Mouse (Mus musculus) inflammation-experienced regulatory T-cells, adult 6 months (primary cell): Measurements from ENCODE around the gene Pkd1l1. TPM values are rescaled to one million over a fixed set of nuclear protein-coding genes. Genes with fewer than 3 reads are reported as not detected.

Experiments
- ATAC-seq: one replicate; pipeline ENCODE4 v1.8.0; 2017
- polyA plus RNA-seq, 3 experiments: library from polyadenylated mRNA; unstranded; fragments of 100-300 nt; shearing (Covaris generic); gene quantifications; one replicate each; pipeline ENCODE4 v1.2.1; 2017

Gene Pkd1l1
- polyA plus RNA-seq, 3 experiments from 2014 or later: 0.08 TPM; not detected in 2

DNA sequence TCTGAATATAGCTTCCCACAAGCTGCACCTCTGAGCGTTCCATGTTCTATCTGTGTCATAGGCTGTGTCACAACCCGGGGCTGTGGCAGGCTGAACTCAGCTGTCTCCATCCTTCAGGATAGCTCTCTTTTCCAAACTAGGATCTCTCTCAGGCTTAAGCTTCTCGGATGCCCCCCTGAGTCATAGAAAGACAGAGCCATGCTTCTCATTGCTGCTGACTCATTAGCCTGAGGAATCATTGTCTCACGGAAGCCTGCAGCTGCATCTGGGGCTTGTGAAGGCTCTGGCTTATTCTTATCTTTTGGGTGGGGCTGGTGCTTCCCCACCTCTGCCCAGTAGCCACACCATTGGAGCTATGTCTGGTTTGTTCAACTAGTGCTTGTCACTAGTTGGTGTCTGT lies 151.7 kb downstream of the Pkd1l1 start:
- no peak for ATAC-seq

GRCm38 (mm10) chr11:8817376-8817775 lies 155.7 kb downstream of the Pkd1l1 start:
- ATAC-seq: no peak

GRCm38 (mm10) chr11:8814097-8814790 lies 158.8 kb downstream of the Pkd1l1 start:
- no peak for ATAC-seq

DNA sequence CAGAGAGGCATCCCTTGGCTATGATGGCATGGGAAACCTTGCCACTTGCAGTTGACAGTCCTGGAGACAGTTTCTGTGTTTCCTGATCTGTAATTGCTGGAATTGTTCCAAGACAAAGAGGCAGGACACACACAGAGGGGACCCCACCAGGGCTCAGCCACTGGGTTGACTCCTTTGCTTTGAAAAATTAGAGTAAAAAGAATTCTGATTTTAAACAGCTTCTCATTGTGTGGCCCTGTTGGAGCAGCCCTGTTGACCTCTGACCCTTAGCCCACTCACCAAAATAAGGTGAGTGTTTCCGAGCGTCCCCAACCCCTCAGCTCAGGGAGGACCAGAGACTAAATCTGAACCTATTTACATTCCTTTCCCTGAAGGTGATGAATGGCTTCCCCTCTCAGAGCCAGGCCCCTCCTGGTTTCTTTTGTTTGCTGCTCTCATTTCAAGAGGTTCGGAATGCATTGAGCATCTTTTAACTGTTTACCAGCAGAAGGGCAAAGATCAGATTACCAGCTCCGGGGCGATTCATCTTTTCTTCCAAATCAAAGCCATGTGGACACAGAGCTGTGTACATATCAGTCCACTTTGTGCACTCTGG lies 161.5 kb downstream of the Pkd1l1 start:
- ATAC-seq: no peak

- ATAC-seq: no peak
Measured at GRCm38 (mm10) chr11:8809644-8810043, 163.4 kb downstream of the Pkd1l1 start.

DNA sequence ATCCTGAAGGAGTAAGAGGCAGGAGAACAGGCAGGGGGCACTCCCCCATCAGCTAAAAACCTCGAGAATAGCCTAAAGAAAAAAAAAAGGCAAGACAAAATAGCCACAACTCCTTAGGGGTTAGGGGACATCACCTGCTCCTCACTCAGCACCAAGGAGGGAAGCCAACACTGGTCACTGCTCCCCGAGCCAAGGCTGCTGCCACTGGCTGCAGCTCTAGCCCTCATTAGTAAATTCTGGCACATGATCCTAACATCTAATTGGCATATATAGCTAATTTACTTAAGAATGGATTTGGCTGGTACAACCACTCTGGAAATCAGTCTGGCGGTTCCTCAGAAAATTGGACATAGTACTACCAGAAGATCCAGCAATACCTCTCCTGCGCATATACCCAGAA lies 166.1 kb downstream of the Pkd1l1 start:
- ATAC-seq: no peak

- ATAC-seq: no peak
Measured at GRCm38 (mm10) chr11:8804178-8804577, 168.9 kb downstream of the Pkd1l1 start.

DNA sequence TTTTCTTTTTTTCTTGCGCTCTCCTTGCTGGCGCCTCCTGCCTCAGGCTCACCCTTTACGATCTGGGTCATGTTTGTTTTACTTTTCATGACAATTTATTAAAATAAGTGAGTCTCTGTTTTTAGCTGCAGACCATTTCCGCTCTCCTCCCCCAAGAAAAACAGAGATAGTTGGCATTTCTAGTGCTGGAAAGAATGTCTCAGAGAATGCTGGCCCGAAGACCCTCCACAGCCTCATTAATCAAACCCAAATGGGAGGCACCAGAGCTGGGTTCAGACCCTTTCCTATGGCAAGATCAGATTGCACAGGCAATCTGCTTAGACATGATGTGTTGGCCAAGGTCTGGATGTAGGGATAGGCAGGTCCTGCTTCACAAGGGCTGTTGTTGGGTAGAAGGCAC lies 175.6 kb downstream of the Pkd1l1 start:
- ATAC-seq: no peak

- no peak for ATAC-seq
Measured at GRCm38 (mm10) chr11:8795031-8795430, 178.0 kb downstream of the Pkd1l1 start.

GRCm38 (mm10) chr11:8792146-8792545 lies 180.9 kb downstream of the Pkd1l1 start:
- no peak for ATAC-seq

DNA sequence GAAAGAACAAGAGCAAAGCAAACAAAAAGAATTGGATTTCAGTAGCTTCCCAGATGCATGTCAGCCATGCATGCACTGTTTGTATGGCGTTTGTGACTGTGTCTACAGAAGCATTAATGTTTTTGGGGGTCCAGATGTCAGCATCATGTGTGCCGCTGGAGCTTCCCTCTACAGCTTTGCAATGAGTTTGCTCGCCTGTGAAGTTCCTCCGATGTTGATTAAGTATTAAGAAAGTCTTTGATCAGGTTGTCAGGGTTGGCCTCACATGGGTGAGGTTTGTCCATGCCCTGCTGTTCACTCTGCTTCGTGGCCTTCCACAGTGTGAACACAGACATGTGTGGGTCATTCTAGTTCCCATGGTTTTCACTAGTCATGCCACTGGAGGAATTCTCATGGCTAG lies 183.9 kb downstream of the Pkd1l1 start:
- no peak for ATAC-seq

- no peak for ATAC-seq
Measured at GRCm38 (mm10) chr11:8787604-8788003, 185.5 kb downstream of the Pkd1l1 start.

DNA sequence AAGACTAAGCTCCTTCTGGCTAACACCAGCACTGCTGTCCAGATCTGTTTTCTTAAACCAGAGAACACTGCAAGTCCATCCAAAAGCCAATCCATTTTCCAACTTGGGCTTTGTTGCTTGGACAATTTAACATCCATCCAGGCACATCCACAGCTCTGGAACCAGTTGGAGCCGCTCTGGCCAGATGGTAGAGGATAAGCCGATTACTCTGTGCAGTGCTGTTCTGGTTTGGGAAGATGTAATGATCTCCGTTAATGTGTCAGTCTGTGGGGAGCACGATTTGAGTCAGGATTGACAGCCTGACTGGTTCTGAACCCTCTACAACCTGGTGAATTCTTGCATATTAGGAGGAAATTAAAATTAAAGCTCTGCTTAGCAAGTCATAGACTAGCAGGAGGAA lies 188.7 kb downstream of the Pkd1l1 start:
- no peak for ATAC-seq

- no peak for ATAC-seq
Measured at GRCm38 (mm10) chr11:8782141-8782465, 191.0 kb downstream of the Pkd1l1 start.

GRCm38 (mm10) chr11:8781308-8782140 lies 191.5 kb downstream of the Pkd1l1 start:
- ATAC-seq: no peak

DNA sequence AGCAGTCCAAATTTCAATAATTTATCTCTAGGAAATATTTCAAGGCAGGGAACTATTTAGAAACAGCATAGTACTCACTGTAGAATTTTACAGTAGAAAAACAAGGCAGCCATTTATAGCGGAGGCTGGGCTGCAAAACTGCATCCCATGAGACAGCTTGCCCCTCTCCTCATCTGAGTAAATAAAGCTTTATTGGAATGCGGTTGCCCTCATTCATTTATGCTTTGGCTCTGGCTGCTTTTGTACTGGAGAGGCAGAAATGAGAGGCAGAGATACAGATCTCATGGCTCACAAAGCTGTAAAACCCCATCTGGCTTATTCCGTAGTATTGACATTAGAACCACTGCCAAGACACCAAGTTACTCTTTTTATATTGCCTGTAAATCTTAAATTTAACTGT lies 193.6 kb downstream of the Pkd1l1 start:
- no peak for ATAC-seq

Other genes starting within 250 kb of the Pkd1l1 start
- gene Hus1, start 37.9 kb upstream of the Pkd1l1 start, polyA plus RNA-seq: 1 to 10 TPM; 5.5 to 6.8 (median 6.2) TPM
- gene Gm11992, start 75.3 kb upstream of the Pkd1l1 start, polyA plus RNA-seq: under 1 TPM in 2 of 3 experiments, not detected in 1; 0.24 to 0.34 TPM
- not detected for gene Sun3, start 75.7 kb upstream of the Pkd1l1 start, polyA plus RNA-seq
- under 1 TPM in 2 of 3 experiments, not detected in 1; 0.59 to 0.75 TPM for gene Upp1, start 144.8 kb upstream of the Pkd1l1 start, polyA plus RNA-seq
- not detected for gene Abca13, start 218.7 kb upstream of the Pkd1l1 start, polyA plus RNA-seq